Mouse (Mus musculus): ENCODE results near the gene Notum. TPM values are rescaled to one million over a fixed set of nuclear protein-coding genes. Genes with fewer than 3 reads are reported as not detected.

The Notum gene
- polyA plus RNA-seq, 1 experiment from 2014 or later, result 1.4 TPM

- no peak for ATAC-seq (ENCODE audit: low FRiP score)
- Histone ChIP-seq H3K4me1 (ENCODE audit: control insufficient read depth, insufficient read depth, low read length) (peaks cover 10% of the 10 kb centered on the region), H3K27me3 (ENCODE audit: control insufficient read depth, insufficient read depth, low read length) (peaks cover 4% of the 10 kb centered on the region; the same call in 1 of the 2 replicates), H3K27ac (ENCODE audit: low read depth, low read length) (no peak overlapping the region), H3K4me2 (no peak overlapping the region), H3K9me3 (ENCODE audit: control insufficient read depth, low read length) (no peaks in the 10 kb centered on the region), H3K4me3 (ENCODE audit: low read depth, low read length) (no peak overlapping the region), H3K9ac (ENCODE audit: low read length) (no peak overlapping the region), H3K36me3 (ENCODE audit: control insufficient read depth, insufficient read depth, low read length) (peaks cover 11% of the 10 kb centered on the region)
- DNase-seq (ENCODE audit: low spot score, missing footprints), result no peak
- 86% methylated on average over 9 of the region's 9 CpGs for WGBS
These were observed 50.4 kb downstream of the Notum start for GRCm38 (mm10) chr11:120610477-120611046.

- Histone ChIP-seq H3K36me3 (ENCODE audit: control insufficient read depth, insufficient read depth, low read length) (peaks cover 12% of the 10 kb centered on the region), H3K9me3 (ENCODE audit: control insufficient read depth, low read length) (no peaks in the 10 kb centered on the region), H3K27me3 (ENCODE audit: control insufficient read depth, insufficient read depth, low read length) (peaks cover 4% of the 10 kb centered on the region; the same call in 1 of the 2 replicates), H3K4me1 (ENCODE audit: control insufficient read depth, insufficient read depth, low read length) (peaks cover 10% of the 10 kb centered on the region), H3K4me2 (no peak overlapping the region), H3K4me3 (ENCODE audit: low read depth, low read length) (no peak overlapping the region), H3K27ac (ENCODE audit: low read depth, low read length) (no peak overlapping the region), H3K9ac (ENCODE audit: low read length) (no peak overlapping the region; the same call in 1 of the 2 replicates)
- no peak for DNase-seq (ENCODE audit: low spot score, missing footprints)
- WGBS, result 37% methylated on average over 7 of the region's 8 CpGs
- peak; percentile 31; the same call in 1 of the 2 replicates for ATAC-seq (ENCODE audit: low FRiP score)
These were observed 51.7 kb downstream of the Notum start for GRCm38 (mm10) chr11:120609250-120609649.

GRCm38 (mm10) chr11:120608241-120609034, 52.5 kb downstream of the Notum start, which contains the start of gene Npb:
Npb (plus strand) TSS chr11:120608477.
- ATAC-seq (ENCODE audit: low FRiP score) (peak; percentile 47; the same call in 1 of the 2 replicates), DNase-seq (ENCODE audit: low spot score, missing footprints) (peak; percentile 91)
- peak within 1 kb of the TSS; percentile 41 for H3K4me2 ChIP-seq
- H3K27me3 ChIP-seq (ENCODE audit: control insufficient read depth, insufficient read depth, low read length), result peaks cover 4% of the 10 kb centered on the region; the same call in 1 of the 2 replicates
- H3K36me3 ChIP-seq (ENCODE audit: control insufficient read depth, insufficient read depth, low read length), result peaks cover 12% of the 10 kb centered on the region
- H3K4me1 ChIP-seq (ENCODE audit: control insufficient read depth, insufficient read depth, low read length), result peaks cover 10% of the 10 kb centered on the region
- H3K9ac ChIP-seq (ENCODE audit: low read length), result peak within 1 kb of the TSS; percentile 44
- H3K9me3 ChIP-seq (ENCODE audit: control insufficient read depth, low read length), result no peaks in the 10 kb centered on the region
- WGBS, result 8% methylated on average over 45 of the region's 45 CpGs
- peak within 1 kb of the TSS; percentile 19 for H3K4me3 ChIP-seq (ENCODE audit: low read depth, low read length)
- no peak within 1 kb of the TSS for H3K27ac ChIP-seq (ENCODE audit: low read depth, low read length)

- ATAC-seq (ENCODE audit: low FRiP score) (no peak), DNase-seq (ENCODE audit: low spot score, missing footprints) (no peak)
- Histone ChIP-seq H3K4me2 (no peak overlapping the region), H3K36me3 (ENCODE audit: control insufficient read depth, insufficient read depth, low read length) (peaks cover 7% of the 10 kb centered on the region), H3K9ac (ENCODE audit: low read length) (no peak overlapping the region), H3K4me3 (ENCODE audit: low read depth, low read length) (no peak overlapping the region), H3K4me1 (ENCODE audit: control insufficient read depth, insufficient read depth, low read length) (peaks cover 10% of the 10 kb centered on the region), H3K27ac (ENCODE audit: low read depth, low read length) (no peak overlapping the region), H3K27me3 (ENCODE audit: control insufficient read depth, insufficient read depth, low read length) (peaks cover 4% of the 10 kb centered on the region; the same call in 1 of the 2 replicates), H3K9me3 (ENCODE audit: control insufficient read depth, low read length) (no peaks in the 10 kb centered on the region)
- 82% methylated on average over 4 of the region's 4 CpGs for WGBS
These were observed 54.2 kb downstream of the Notum start for GRCm38 (mm10) chr11:120606764-120607163.

GRCm38 (mm10) chr11:120605667-120606066, 55.3 kb downstream of the Notum start:
- peaks cover 9% of the 10 kb centered on the region; the same call in 1 of the 2 replicates for H3K36me3 ChIP-seq (ENCODE audit: control insufficient read depth, insufficient read depth, low read length)
- ATAC-seq (ENCODE audit: low FRiP score), result no peak
- 95% methylated on average over 7 of the region's 7 CpGs for WGBS
- H3K9me3 ChIP-seq (ENCODE audit: control insufficient read depth, low read length), result no peaks in the 10 kb centered on the region
- peaks cover 4% of the 10 kb centered on the region; the same call in 1 of the 2 replicates for H3K27me3 ChIP-seq (ENCODE audit: control insufficient read depth, insufficient read depth, low read length)
- H3K9ac ChIP-seq (ENCODE audit: low read length), result no peak overlapping the region
- H3K4me3 ChIP-seq (ENCODE audit: low read depth, low read length), result no peak overlapping the region
- H3K27ac ChIP-seq (ENCODE audit: low read depth, low read length), result no peak overlapping the region
- H3K4me1 ChIP-seq (ENCODE audit: control insufficient read depth, insufficient read depth, low read length), result peaks cover 10% of the 10 kb centered on the region
- DNase-seq (ENCODE audit: low spot score, missing footprints), result no peak
- H3K4me2 ChIP-seq, result no peak overlapping the region

Small RNA genes within 50 kb of the gene (microRNA-seq; reads per million reads assigned to microRNA genes)
- 4.0 reads per million, percentile 18 among the genes with 10 or more reads in this experiment for gene Mir6936

Other genes with a start within 250 kb of the Notum start
- gene Nploc4, start 223.5 kb downstream of the Notum start, polyA plus RNA-seq (2014; fragmentation: Nextera tagmentation; extraction: Ambion mirVana), result 41.0 and 44.7 TPM in 2 replicates
- not detected in 2 replicates for gene Tspan10, start 218.5 kb downstream of the Notum start, polyA plus RNA-seq (2014; fragmentation: Nextera tagmentation; extraction: Ambion mirVana)
- 0.40 and 0.41 TPM in 2 replicates for gene Pde6g, start 207.7 kb downstream of the Notum start, polyA plus RNA-seq (2014; fragmentation: Nextera tagmentation; extraction: Ambion mirVana)
- gene Oxld1, start 203.1 kb downstream of the Notum start, polyA plus RNA-seq (2014; fragmentation: Nextera tagmentation; extraction: Ambion mirVana), result 10.4 and 11.5 TPM in 2 replicates
- 25.4 and 25.6 TPM in 2 replicates for gene Ccdc137, start 203.1 kb downstream of the Notum start, polyA plus RNA-seq (2014; fragmentation: Nextera tagmentation; extraction: Ambion mirVana)
- gene Arl16, start 193.6 kb downstream of the Notum start, polyA plus RNA-seq (2014; fragmentation: Nextera tagmentation; extraction: Ambion mirVana), result 48.0 and 53.0 TPM in 2 replicates
- 137 and 152 TPM in 2 replicates for gene Mrpl12, start 176.6 kb downstream of the Notum start, polyA plus RNA-seq (2014; fragmentation: Nextera tagmentation; extraction: Ambion mirVana)
- gene Slc25a10, start 169.3 kb downstream of the Notum start, polyA plus RNA-seq (2014; fragmentation: Nextera tagmentation; extraction: Ambion mirVana), result 30.0 and 38.7 TPM in 2 replicates
- 0.11 TPM in 1 of 2 replicates, not detected in the other for gene Gcgr, start 130.5 kb downstream of the Notum start, polyA plus RNA-seq (2014; fragmentation: Nextera tagmentation; extraction: Ambion mirVana)
- 232 and 237 TPM in 2 replicates for gene Mcrip1, start 111.4 kb downstream of the Notum start, polyA plus RNA-seq (2014; fragmentation: Nextera tagmentation; extraction: Ambion mirVana)
- gene Ppp1r27, start 110.0 kb downstream of the Notum start, polyA plus RNA-seq (2014; fragmentation: Nextera tagmentation; extraction: Ambion mirVana), result not detected in 2 replicates
- 492 and 493 TPM in 2 replicates for gene P4hb, start 87.9 kb downstream of the Notum start, polyA plus RNA-seq (2014; fragmentation: Nextera tagmentation; extraction: Ambion mirVana)
- 521 and 583 TPM in 2 replicates for gene Arhgdia, start 79.6 kb downstream of the Notum start, polyA plus RNA-seq (2014; fragmentation: Nextera tagmentation; extraction: Ambion mirVana)
- gene Alyref, start 62.8 kb downstream of the Notum start, polyA plus RNA-seq (2014; fragmentation: Nextera tagmentation; extraction: Ambion mirVana), result 820 and 827 TPM in 2 replicates
- 178 and 204 TPM in 2 replicates for gene Anapc11, start 62.8 kb downstream of the Notum start, polyA plus RNA-seq (2014; fragmentation: Nextera tagmentation; extraction: Ambion mirVana)
- 0.38 TPM in 1 of 2 replicates, not detected in the other for gene Npb, start 52.7 kb downstream of the Notum start, polyA plus RNA-seq (2014; fragmentation: Nextera tagmentation; extraction: Ambion mirVana)
- gene Pcyt2, start 43.2 kb downstream of the Notum start, polyA plus RNA-seq (2014; fragmentation: Nextera tagmentation; extraction: Ambion mirVana), result 89.4 and 101 TPM in 2 replicates
- 29.5 and 33.2 TPM in 2 replicates for gene Sirt7, start 35.9 kb downstream of the Notum start, polyA plus RNA-seq (2014; fragmentation: Nextera tagmentation; extraction: Ambion mirVana)
- gene Mafg, start 27.6 kb downstream of the Notum start, polyA plus RNA-seq (2014; fragmentation: Nextera tagmentation; extraction: Ambion mirVana), result 18.0 and 19.7 TPM in 2 replicates
- 32.4 and 32.8 TPM in 2 replicates for gene Pycr1, start 17.4 kb downstream of the Notum start, polyA plus RNA-seq (2014; fragmentation: Nextera tagmentation; extraction: Ambion mirVana)
- 0.36 and 0.57 TPM in 2 replicates for gene Myadml2, start 13.0 kb downstream of the Notum start, polyA plus RNA-seq (2014; fragmentation: Nextera tagmentation; extraction: Ambion mirVana)
- 101 and 113 TPM in 2 replicates for gene Aspscr1, start 11.8 kb upstream of the Notum start, polyA plus RNA-seq (2014; fragmentation: Nextera tagmentation; extraction: Ambion mirVana)
- gene Cenpx, start 52.6 kb upstream of the Notum start, polyA plus RNA-seq (2014; fragmentation: Nextera tagmentation; extraction: Ambion mirVana), result 119 and 131 TPM in 2 replicates
- gene Lrrc45, start 52.8 kb upstream of the Notum start, polyA plus RNA-seq (2014; fragmentation: Nextera tagmentation; extraction: Ambion mirVana), result 30.9 TPM in 2 replicates
- 9.9 and 12.3 TPM in 2 replicates for gene Rac3, start 60.3 kb upstream of the Notum start, polyA plus RNA-seq (2014; fragmentation: Nextera tagmentation; extraction: Ambion mirVana)
- 10.6 and 12.4 TPM in 2 replicates for gene Dcxr, start 66.1 kb upstream of the Notum start, polyA plus RNA-seq (2014; fragmentation: Nextera tagmentation; extraction: Ambion mirVana)
- 1.00 and 1.1 TPM in 2 replicates for gene Cbr2, start 70.9 kb upstream of the Notum start, polyA plus RNA-seq (2014; fragmentation: Nextera tagmentation; extraction: Ambion mirVana)
- gene Hmga1b, start 101.6 kb upstream of the Notum start, polyA plus RNA-seq (2014; fragmentation: Nextera tagmentation; extraction: Ambion mirVana), result 8.2 and 9.1 TPM in 2 replicates
- gene Rfng, start 123.0 kb upstream of the Notum start, polyA plus RNA-seq (2014; fragmentation: Nextera tagmentation; extraction: Ambion mirVana), result 28.2 and 30.6 TPM in 2 replicates
- 254 and 269 TPM in 2 replicates for gene Gps1, start 123.1 kb upstream of the Notum start, polyA plus RNA-seq (2014; fragmentation: Nextera tagmentation; extraction: Ambion mirVana)
- gene Dus1l, start 135.2 kb upstream of the Notum start, polyA plus RNA-seq (2014; fragmentation: Nextera tagmentation; extraction: Ambion mirVana), result 73.6 and 76.9 TPM in 2 replicates
- gene Fasn, start 163.4 kb upstream of the Notum start, polyA plus RNA-seq (2014; fragmentation: Nextera tagmentation; extraction: Ambion mirVana), result 80.8 and 94.6 TPM in 2 replicates